Mouse (Mus musculus) v-Abl transformed pro-B cells (cell line): ENCODE measurements around the gene Six1.

ENCODE experiments used
- in situ Hi-C, 2 experiments: fragments of 400-800 bp; cut with MboI; formaldehyde crosslinking; loops; one replicate each; pipeline ENCODE4 v1.15.1; 2025; ENCODE audit not compliant: unreplicated experiment in 2 of 2

Six1 gene

DNA sequence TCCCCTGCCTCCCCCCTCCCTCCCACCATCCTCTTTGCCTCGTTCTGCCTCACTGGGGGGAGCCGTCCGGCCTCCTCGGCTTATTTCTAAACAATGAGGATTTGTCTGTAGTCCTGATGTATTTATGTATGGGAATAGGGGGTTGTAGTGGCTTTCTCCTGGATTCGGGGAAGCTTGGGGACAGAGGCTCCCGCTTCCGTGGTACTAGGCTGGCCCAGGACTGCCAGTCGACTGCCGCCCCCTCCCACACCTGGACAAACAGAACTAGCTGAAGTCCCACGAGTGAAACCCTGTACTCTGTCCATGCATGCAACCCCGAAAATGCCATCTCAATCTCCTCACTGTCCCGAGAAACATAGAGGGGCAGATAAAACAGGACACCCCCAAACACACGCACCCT is 3.4 kb downstream of the Six1 start:
- in situ Hi-C loops = no loop called here

DNA sequence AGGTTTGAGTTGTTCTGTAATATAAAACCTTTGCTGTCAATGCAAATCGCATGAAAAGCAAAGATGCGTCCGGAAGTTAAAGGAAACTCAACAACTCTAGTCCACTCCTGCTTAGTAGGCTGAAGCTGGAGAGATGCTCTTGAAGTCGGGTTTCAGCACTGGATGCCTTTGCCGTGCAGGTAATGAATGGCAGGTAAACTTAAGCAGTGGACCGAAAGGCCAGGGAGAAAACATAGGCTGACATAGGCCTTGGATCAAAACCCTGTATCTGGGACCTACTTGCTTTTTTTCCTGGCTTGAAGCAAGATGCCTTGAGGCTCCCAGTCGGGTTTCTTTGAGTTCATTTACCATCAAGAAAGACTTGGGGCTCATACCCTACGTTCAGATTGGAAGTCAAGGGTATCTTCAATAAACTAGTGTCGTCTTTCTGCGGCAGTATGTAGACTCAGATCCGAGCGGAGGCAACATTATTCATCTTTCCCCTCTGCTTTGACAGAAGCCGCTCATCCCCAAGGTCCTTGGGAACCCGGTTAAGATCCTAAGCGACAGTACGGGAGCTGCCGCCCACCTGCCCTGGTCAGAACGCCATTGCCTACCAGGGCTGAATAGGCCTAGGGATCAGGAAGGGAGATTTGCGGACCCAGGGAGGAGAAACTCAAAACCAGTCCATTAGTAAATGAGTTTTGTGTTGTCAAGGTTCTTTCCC is 4.0 kb downstream of the Six1 start:
- in situ Hi-C loops = loop anchor here (25.0 kb wide), 2 partner anchors 638 to 963 kb away; no protein-coding TSS in a partner anchor

DNA sequence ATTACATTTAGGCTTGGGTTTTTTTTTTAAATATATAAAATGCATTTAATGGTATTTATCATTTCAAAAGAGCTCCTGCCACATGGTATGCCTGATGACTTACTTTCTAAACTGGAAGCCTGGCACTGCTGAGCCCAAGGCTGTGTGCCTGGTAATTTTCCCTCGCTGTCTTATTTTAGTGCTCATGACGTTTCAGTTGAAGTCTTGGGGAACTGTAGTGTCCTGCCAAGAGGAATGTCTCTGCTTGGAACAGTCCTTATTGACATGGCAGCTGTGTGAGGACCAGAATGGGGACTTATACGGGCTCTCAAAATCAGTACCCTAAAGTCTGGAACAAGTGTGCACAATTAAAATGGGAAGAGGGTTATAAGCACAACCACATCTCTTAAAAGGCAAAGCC is 5.2 kb downstream of the Six1 start:
- in situ Hi-C loops = loop anchor here (25.0 kb wide), 2 partner anchors 639 to 964 kb away; no protein-coding TSS in a partner anchor

DNA sequence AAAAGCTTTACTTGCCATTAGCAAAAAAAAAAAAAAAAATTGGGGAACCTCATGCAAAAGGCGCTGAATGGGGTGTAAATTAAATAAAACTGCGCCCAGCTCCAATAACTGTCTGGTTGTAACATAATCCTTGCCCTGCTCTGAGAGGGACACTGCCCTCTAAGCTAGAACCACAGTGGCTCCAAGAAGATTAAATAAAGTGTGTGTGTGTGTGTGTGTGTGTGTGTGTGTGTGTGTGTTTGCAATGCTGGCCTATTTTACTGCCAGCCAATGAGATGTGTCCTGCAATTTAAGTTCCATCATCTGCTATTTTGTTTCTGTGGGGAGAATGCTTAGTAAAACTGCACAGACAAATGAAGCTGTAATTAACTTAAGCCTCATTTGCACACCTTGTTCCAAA is 6.1 kb downstream of the Six1 start:
- in situ Hi-C loops = loop anchor here (25.0 kb wide), 2 partner anchors 640 to 965 kb away; no protein-coding TSS in a partner anchor

DNA sequence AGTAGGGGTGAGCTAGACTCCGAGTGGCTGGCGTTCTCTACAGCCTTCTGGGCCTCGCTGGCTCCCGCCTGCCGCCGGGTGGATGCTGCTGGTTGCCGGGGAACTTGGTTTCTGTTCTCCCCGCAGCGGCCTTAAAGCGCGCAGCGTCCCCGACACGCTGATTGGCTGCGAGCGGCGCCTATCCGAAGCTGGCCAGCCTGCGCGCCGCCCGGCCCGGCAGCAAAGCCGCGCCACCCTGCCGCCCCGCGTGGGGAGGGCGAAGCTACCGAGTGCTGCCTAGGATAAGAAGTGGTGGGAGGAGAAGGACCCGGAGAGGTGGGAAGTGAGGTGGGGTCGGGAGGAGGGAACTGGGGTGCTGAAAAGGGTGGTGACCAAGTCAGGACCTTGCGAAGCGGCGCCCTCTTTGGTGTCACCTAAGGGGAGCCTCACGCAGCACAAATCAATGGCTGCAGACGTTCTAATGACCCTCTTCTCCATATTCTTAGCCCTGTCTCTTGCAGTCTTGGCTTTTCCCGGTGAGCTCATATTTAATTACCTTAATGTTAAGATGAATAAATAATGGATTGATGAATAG is 7.0 kb downstream of the Six1 start:
- in situ Hi-C loops = loop anchor here (25.0 kb wide), 2 partner anchors 641 to 966 kb away; no protein-coding TSS in a partner anchor

DNA sequence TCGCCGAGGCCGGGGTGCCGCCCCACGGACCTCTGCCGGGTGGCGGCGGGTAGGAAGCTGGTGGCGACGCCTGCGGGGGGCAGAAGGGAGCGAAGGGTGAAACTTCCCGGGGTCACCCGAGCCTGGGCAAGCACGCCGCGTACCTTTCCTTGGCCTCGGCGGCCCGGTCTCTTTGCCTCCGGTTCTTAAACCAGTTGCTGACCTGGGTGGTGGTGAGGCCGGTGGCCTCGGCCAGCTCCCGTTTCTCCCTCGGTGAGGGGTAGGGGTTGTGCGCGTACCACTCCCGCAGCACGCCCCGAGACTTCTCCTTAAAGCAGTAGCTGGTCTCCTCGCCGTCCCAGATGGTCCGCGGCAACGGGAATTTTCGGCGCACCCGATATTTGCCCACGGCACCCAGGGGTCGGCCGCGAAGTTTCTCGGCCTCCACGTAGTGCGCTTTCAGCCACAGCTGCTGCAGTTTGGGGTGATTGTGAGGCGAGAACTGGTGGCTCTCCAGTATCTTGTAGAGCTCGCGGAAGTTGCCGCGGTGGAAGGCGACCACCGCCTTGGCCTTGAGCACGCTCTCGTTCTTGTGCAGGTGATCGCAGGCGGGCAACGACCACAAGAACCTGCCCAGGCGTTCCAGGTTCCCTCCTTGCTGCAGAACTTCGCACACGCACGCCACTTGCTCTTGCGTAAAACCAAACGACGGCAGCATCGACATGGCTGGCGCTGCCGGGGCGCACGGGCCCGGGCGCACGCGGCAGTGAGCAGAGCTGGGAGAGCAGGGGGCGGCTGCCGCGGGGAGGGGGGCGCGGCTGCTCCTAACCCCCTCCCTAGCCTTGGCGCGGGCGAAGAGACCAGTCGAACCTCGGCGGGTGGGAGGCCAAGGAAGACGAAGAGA is 7.7 kb downstream of the Six1 start:
- in situ Hi-C loops = loop anchor here (25.0 kb wide), 2 partner anchors 641 to 966 kb away; no protein-coding TSS in a partner anchor

DNA sequence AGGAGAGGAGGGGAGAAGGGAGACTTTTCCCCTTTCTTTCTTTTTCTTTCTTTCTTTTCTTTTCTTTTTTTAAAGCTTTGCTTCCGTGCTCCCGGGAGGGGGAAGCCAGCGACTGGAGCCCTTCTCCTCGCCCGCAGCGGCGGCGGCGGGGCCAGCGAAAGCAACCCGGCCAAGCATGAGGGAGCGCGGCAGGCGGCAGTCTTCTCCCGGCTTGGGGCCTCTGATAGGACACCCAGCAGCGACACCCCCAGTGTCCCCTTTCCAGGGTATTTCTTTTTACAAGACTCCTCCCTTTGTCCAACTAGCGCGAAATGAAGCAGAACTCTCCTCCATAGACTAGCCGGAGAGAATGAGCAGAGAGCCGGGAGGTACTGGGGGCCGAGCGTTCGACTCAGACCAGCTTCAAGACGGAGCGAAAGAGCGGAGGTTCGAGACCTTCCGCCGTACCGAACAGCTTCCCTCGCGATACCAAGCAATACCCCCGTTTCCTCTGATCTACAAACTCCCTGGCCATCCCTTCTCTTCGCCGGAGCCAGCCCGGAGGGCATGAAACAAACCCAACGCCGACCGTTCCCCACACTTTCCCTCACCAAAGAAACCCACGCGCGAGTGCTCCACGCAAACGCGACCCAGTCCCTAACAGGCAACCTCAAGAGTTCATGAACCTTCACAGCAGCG is 8.5 kb downstream of the Six1 start:
- in situ Hi-C loops = loop anchor here (25.0 kb wide), 2 partner anchors 642 to 967 kb away; no protein-coding TSS in a partner anchor

DNA sequence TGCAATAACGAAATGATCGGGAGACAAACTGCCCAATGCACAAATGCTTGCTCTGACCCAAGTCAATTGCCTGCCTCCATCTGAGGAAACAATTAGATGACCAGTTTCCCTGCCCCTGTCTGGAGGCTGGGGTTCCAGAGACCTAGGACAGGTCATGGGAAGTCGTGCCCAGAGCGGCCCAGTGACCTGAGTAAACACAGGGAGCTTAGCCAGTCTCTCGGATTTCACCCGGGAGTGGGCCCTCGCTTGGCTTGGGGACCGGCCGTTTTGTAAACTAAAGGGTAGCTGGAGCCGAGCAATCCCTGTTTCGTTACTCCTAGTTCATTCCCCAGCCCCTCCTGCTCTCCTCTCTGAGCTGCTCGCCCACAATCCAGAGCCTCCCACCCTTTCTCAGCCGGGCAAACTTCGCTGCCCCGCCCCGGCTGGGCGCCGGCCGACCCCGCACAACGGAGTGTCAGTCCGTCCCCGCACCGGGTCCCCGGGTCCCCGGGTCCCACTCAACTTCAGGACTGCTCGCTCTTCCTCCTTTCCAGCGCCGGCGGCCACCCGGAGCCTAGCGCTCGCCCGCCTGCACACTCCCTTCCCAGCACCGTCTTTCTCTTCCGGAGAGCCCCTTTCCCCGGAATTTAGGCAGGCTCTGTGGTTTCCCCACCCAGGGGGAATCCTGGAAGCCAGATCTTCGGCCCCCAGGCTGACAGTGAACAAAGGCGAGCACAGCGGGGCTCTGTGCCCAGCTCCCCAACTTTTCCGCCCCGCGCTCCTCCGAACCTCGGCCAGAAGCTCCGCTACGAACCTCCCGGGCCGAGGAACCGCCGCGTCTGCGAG is 9.3 kb downstream of the Six1 start:
- in situ Hi-C loops = loop anchor here (25.0 kb wide), 2 partner anchors 643 to 968 kb away; no protein-coding TSS in a partner anchor

DNA sequence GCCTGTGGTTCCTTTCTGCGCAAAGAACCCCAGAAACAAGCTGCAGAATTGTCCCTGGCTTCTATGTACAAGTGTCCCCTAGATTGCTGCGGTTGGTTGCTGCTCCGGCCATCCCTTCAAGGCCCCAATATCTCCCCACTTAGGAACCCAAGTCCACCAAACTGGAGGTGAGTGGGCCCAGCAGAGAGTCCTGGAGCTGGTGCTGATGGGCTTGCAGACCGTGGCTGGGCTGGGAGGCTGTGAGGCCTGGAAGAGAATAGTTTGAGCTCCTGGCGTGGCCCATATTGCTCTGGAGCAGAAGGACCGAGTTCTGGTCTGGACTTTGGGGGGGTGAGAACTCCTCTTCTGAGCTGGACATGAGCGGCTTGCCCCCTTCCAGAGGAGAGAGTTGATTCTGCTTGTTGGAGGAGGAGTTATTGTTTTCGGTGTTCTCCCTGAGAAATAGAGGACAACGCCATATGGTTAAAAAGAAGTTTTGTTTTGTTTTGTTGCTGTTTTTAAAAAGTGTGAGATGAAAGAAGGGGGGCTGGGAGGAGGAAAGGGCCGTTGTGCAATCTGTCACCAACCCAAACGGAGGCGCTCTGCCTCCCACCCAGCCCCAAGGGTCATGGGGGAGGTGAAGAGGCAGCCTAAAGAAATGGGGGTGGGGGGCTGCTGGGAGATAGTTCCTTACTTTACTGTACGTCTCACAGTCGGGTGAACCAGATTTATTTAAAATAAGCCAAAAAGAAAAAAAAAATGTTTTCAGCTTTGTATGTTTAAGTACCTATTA is 10.1 kb downstream of the Six1 start:
- in situ Hi-C loops = loop anchor here (25.0 kb wide), 2 partner anchors 644 to 969 kb away; no protein-coding TSS in a partner anchor

DNA sequence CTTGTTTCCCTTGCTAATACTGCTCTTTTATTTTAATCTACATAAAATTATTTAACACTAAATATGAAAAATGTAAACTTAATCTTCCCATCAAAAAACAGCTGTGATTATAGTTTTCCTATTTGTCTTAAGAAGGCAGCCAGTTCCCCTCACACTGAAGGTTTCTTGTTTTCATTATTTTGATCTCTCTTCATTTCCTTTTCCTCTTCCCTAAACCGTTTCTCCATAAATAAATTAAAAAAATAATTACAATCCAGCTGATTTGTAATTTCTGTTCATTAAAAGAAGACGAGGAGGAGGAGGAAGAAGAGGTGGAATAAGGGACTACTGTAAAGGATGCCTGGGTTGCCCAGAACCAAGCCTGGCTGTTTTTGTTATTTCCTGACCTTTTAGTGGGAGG is 10.8 kb downstream of the Six1 start:
- in situ Hi-C loops = loop anchor here (25.0 kb wide), 2 partner anchors 644 to 969 kb away; no protein-coding TSS in a partner anchor

DNA sequence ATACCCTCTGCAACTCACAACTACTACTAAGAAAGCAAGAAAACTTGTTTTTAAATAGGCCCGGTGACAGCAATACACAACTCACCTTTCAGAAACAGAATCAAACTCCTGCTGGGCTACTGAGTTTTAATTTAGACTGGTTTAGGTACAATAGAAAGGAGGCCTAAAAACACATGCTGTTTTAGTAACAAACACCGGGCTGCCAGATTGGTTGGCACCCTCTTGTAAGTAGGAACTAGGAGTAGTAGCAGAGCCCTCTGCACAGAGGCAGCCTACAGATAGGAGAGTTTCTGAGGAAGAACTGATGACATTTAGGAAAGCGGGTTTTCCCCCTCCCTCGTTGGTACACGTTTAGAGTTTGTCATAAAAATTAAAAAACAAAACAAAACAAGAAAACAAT is 11.3 kb downstream of the Six1 start:
- in situ Hi-C loops = loop anchor here (25.0 kb wide), 2 partner anchors 645 to 970 kb away; no protein-coding TSS in a partner anchor

DNA sequence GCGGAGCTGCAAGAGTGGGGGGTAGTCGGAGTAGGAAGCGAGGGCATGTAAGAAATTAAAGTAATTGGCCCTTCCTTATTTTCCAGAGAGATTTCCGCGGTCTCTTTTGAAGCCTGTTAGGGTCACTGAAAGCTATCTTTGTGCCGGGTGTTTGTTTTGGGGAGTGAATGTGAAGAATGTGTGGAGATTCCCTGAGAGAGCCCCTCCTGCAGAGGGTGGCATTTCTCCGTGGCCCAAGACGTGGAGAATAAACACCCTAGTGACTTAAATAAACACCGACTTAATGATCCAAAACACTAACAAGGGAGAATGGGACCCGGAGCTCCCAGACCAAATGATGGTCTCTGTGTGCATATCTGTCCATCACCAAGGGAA is 12.4 kb downstream of the Six1 start:
- in situ Hi-C loops = loop anchor here (25.0 kb wide), 2 partner anchors 646 to 971 kb away; no protein-coding TSS in a partner anchor

DNA sequence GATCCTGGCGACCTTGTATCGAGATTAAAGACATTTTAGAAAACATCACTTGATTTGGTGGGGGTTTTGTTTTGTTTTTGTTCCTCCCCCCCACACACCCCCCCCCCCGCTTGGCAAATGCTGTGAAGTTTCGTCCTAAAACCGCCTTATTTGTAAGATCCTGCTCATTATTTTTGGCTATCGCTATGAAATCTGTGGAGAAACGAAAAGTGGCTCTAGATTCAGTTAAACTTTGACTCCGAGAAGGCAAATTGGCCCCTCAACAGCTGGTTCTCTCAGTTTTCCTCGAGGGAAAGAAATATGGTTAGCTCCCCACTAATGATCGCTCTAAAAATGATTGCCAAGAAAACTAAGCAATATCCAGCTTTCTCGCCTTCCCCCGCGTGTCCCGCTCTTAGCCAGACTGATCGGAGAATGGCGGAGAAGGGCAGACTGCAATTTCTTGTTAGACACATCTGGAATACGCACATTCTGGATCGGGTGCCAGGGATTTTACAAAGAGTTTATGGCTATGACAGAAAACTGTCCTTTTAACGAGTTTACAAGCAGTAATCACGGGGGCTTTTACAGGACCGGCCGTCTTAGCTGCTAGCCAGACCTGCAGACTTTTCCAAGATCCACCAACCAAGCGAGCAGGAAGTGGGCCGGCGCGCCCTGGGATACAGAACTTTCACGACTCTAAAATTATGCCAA is 13.0 kb downstream of the Six1 start:
- in situ Hi-C loops = loop anchor here (25.0 kb wide), 2 partner anchors 647 to 972 kb away; no protein-coding TSS in a partner anchor

DNA sequence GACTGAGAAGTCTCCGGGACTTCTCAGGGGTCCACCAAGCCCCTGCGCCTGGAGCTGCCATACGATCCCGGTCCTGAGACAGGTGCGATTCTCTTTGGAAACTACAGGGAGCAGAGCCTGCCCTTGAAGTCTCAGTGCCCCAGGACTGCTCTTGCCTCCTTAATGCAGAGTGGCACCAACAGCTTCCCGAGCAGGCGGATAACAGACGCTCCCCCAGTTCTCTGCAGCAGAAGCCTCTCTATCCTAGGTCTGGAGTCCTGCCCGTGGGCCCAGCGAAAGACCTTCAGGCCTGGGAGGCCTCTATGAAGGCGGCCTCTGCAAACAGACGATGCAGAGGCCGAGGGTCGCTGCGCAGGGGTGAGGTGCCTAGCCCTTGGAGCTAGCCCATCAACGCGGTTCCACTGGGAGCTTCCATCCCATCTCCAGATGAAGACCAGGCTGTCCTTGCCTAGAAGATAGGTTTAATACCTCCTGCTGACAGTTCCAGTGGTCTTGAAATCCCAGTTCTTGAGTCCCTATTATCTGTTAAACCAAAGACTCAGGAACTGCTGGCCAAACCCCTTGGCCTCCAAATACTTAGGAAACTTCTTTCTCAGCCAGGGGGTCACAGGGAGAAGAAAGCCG is 13.6 kb downstream of the Six1 start:
- in situ Hi-C loops = loop anchor here (25.0 kb wide), 2 partner anchors 647 to 972 kb away; no protein-coding TSS in a partner anchor

DNA sequence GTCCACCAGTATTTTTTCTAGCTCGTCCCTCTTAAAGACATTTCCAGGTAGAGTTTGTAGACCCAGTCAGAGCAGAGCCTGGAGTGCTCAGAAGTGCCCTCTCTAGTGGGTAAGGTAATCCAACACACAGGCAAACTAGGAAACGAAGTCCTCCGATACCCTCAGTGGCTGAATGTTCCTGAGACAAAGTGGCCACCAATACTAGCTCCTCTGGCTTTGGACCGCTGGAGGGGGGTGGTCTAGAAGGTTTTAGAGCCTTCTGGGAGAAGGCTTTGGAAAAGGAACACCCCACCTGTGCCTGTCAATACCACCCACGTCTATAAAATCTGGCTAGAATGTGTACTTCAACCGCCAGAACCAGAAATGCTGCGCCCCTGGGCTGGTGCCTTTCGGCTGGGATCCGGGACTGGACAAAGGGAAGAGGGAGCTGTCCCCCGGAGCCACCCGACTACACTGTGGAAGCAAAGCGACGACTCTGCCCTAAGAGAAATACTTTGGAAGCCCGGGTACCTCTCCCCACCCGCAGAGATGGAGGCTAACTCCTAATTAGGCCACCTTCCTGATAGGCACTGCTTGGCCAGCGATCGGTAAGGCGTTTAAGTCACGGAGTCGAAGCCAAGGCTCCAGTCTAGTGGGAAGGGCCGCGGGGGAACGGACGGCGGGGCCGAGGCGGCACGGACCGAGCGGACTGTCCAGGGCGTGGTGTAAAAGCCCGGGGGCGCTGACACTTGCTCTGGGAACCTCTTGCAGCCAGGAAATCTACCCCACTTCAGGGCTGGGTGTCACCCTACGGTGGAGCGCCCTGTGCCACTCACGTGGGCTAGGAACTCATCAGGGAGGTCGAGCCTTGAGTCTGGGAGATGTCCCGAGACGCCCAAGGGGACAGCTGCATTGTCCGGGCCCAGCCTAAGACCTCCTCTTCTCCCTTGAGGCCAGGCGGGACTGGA is 14.4 kb downstream of the Six1 start:
- in situ Hi-C loops = loop anchor here (25.0 kb wide), 2 partner anchors 648 to 973 kb away; no protein-coding TSS in a partner anchor

DNA sequence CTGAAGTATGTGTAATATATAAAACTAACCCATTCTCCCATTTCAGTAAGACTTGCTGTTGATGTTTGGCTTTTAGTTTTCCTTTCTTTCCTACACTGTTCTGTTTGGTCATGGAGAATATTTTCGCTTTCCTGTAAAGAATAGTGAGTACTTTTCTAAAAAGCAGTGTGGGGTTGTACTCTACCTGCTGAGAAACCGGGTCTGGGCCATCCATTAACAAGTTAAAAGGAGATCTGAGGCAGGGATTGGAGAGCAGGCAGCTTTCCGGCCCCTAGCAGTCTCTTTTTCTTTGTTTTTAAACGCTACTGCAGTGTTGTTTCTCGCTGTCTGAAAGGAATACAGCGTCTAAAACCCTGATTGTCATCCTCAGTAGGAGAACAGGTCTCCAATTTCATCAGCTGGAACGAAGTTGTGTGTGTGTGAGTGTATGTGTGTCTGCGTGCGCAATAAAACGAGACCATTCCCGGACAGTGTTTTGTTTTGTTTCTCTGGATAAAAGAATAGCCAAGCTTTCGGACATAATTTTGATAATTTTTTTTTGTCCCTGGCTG is 15.2 kb downstream of the Six1 start:
- in situ Hi-C loops = loop anchor here (25.0 kb wide), 2 partner anchors 649 to 974 kb away; no protein-coding TSS in a partner anchor
